Mouse (Mus musculus): ENCODE results near the gene Atp5g2.

Gene Atp5g2

DNA sequence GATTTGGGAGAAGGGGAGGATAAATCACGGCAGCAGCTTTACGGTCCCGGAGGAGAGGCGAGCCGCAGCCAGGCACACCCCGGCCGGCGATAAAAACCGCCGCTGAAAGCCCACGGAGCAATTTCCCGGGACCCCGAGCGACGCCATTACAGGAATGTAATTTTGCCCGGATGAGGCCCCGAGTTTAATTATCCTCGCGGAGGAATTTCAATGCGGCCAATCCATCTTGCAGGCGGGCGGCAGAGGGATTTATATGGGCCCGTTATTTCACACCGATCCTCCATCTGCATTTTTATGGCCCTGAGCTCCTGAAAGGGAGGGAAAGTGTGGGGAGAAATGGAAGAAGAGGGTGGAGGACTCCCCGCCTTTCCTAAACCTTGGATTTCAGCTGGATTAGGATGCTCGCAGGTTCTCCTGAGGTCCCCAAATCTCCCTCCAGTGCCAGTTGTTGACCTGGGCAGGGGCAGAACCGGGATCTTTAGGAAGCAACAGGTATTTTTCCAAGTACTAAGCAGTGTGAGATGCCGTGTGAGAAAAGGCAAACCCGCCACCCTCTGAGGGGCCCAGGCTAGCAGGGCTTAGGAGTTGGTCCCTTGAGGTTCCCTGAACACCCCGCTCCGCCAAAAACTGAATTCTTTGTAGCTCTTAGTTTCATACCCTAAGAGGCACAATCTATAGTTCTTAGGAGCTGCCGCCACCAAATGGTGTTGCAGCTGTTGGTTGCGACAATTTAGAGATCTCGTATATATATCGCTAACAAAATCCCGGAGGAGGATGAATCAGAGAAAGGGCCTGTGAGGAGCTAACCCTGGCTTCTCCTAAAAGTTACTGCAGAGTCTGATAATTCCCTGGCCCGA lies at the start of gene Atp5g2:
Gene Atp5g2, minus strand, starts transcription at position 138 of the 857 bp plus-strand sequence.
- peak; percentile 47 for DNase-seq (ENCODE audit: low read depth, low spot score)

DNA sequence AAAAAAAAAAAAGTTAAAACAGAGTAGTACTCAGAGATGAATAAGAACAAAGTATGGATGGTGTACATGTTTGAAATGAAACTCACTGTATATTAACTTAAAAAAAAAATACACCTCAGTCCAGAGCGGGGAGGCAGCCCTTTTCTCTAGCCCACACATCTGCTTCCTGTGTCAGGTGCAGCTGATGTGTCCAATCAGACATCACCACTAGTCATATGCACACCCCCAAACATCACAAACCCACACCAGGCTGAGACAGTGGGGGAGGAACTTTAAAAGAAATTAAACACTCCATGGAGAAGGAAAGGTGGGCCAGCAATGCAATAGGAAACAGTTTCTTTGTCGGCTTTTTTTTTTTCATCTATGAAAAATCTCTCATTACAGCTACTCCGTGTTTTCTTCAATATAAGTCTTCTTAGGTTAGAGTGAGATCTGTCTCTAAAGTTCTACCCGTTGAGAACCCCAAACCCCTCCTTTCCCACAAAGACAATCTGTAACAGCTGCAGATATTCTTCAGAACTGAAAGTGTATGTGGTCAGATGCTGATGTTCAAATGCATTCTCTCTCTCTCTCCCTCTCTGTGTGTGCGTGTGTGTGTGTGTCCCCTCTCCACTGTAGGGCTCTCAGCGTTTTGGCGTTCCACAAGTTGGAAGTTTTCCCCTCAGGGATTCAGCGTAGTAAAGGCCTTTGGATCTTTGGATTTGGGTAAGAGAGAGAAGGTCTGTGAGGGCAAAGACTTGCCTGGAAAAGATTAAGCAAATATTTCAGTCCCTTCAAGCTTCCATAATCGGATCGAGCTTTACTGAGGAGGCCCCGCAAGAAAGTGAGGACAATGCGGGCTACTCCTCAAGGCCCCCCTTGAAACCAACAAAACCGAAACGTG lies 49.1 kb upstream of the Atp5g2 start:
- DNase-seq (ENCODE audit: low read depth, low spot score): no peak

DNA sequence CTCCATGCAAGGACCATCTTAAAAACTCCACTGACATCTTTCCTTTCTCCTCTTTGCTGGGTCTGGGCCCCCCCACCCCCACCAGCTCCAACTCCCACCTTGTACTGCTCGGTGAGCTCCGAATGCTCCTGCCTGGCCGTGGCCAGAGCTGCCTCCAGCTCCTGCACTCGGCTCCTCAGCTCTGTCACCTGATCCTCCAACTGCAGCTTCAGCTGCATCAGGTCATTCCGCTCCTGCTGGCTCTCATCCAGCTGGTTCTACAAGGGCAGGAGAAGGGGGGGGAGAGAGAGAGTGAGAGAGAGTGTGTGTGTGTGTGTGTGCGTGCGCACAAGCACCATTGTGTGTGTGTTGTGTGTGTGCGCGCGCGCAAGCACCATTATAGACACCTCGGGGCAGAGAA lies 44.0 kb upstream of the Atp5g2 start:
- no peak for DNase-seq (ENCODE audit: low read depth, low spot score)

DNA sequence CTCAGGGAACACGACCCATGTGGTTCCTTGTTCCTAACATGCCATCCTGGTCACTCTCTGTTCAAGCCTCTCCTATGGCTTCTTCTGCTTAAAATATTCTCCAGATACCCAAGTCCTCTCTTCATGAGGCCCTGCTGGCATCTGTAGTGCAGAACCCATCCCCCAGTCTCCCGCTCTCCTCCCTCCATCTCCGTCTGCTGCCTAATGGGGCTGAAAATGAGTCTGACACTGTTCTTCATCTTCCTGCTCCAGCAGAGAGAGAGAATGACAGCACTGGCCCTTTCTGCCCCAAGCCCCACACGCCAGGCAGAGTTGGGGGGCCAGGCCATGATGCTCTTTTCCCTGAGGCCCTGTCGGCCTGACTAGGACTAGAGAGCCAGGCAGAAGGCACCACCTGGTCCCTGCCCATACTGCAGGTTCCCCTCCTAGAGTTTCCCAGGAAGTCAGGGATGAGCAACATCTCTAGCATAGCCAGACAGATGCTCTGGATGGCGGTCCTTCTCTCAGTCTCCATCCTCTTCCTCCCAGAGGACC lies 35.7 kb upstream of the Atp5g2 start:
- DNase-seq (ENCODE audit: low read depth, low spot score): no peak

DNA sequence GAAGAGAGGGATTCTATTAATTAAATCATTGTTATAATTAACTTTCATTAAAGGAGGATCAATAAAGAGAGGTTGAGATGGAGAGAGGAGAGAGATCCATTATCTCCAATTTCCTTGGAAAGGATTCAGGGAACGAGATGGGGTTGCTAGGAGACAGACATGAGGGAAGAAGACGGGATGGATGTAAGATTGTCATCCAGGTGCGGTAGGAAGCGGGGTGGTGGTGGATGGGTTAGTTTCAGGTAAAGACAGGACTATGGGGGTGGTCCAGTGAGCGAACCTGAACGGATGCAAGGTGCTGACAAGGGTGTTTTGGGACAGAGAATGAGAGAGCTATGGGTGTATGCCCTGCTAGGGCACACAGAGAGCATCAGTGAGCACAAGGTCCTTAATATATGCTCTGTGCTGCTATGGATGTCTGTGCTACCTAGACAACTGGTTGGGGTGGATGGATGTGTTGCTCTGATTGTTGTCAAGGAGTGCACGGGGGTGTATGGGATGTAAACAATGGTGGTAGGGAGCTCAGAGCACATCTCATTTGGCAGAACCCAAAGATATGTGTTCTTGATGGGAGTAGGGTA lies 33.9 kb upstream of the Atp5g2 start:
- no peak for DNase-seq (ENCODE audit: low read depth, low spot score)

DNA sequence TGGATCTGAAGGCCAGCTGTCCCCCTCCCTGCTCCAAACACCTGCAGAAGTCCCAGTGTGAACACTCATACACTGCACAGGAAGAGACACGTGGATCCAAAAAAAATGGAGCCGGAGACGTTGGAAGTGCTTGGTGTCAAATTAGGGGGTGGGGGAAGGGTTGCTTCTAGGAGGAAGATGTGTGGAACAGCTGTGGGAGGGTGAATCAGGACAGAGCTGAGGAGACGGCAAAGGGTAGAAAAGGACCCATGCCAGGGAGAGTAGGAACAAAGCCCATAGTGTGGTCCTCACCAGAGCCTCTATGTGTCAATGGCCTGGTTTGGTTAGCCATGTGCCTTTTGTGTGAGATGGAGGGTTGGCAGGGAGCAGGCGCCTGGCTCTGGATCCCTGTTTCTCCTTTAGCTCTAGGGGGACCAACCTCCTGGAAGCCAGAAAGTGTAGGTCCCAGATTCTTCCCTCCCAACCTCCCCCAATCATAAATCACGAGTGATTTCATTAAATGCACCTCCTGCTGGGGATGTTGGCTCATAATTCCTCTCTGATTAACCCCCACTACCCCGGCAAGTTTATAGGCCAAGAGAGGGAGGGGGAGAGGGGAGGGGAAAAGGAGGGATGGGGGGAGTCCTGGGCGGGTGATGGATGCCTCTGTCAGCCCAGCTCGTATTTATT lies 33.2 kb upstream of the Atp5g2 start:
- DNase-seq (ENCODE audit: low read depth, low spot score): no peak

DNA sequence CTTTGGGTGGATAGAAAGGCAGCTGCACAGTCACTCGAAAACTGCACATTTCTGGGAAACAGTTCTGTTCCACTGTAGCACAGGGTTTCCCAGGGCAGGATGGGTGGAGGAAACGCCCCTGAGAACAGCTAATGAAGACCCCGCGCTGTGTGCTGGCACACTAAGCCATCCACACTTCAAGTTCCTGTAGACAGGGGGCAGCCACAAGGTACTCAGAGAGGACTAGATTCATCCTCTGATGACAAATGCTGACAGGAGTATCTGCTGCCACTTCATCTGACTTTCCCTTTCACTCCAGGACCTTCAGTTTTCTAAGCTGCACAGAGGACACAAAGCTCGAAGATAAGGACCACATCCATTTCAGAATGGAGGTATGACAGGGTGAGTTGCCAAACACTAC lies 32.7 kb upstream of the Atp5g2 start:
- no peak for DNase-seq (ENCODE audit: low read depth, low spot score)

DNA sequence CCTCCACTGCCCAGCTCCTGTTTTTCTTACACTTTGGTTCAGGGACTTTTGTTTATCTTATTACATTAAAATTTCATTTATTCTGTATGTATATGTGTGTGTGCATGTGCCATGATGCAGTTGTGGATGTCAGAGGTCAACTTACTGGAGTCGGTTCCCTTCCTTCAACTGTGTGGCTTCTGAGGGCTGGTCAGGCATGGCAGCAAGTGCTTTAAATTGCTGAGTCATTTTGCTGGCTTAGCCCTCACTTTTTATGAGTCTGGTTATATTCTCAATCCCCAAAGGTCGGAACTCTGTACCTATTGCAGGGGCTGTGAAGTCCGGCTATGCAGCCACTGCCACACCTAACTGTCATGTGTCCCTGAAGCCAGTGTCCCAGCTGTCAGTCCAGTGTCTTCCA lies 30.8 kb upstream of the Atp5g2 start:
- DNase-seq (ENCODE audit: low read depth, low spot score): no peak

DNA sequence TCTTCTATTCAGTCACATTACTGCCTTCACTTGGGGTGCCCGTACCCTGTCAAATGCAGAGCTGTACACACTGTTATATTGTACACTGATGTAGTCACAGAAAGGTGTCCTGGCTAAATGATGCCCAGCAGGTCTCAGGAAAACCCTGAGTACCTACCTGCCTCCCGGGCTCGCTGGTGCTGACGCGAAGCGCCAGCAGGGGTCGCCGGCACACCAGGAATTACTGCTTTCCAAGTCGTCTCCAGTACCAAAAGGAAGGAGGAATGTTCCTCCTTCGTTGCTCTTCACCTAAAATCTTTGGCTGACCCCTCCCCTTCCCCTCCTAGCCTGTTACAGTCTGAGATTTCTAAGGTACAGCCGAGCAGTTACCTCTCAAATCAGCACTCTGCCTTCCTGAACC lies 26.0 kb upstream of the Atp5g2 start:
- DNase-seq (ENCODE audit: low read depth, low spot score): peak; percentile 71

DNA sequence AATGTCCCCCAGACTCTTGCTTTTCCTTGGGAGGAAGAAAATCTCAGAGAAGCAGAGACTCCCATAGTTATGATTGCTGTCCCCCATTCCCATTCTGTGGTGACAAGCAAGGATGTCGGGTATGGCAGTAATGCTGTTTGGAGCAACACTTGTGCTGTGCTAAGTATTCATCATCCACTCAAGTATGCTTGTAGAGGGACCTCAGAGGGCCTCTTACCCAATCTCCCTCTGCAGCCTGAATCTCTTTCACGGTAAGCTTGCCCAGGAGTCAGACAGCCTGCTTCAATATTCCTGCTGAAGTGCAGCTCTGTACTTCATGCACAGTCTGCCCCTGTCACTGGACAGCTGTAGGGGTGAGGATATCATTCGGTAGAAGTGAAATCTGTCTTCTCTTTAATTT lies 24.7 kb upstream of the Atp5g2 start:
- no peak for DNase-seq (ENCODE audit: low read depth, low spot score)

DNA sequence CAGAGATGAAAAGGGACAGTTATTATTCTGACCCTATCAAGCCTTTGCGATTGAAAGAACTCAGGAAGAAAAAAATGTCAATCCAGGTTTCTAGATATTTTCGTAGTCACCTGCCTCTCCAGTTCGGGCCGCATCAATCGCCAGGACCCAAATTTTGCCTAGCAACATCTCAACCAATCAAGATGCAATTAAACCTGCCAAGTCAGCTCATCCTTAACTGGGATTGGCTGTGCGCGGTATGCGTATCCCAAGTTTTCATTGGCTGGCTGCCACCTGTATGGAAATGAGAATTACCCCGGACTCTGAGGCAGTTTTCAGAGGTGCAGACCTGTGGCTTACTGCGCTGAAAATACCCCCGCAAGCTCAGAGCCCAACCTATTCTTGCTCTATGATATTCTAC lies 21.4 kb upstream of the Atp5g2 start:
- peak; percentile 94 for DNase-seq (ENCODE audit: low read depth, low spot score)

DNA sequence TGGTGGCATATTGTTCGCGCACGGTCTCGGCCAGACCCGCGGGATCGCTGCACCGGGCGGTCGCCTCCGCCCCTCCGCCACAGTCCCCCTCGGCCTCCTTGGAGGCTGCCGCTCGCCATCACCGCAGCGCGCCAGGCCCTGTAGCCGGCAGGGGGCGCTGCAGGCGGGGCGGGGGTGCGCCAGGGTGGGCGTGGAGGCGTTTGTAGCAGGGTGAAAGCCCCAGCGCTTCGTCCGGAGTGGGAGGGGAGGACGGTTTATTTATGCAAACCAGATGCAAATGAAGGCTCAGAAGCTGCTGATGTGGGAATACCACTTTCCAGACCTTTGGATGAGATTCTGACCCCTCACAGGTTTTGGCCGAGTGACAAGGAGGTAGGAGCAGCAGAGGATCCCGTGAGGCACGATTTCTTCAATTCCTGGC lies 20.8 kb upstream of the Atp5g2 start:
- DNase-seq (ENCODE audit: low read depth, low spot score): peak; percentile 93

DNA sequence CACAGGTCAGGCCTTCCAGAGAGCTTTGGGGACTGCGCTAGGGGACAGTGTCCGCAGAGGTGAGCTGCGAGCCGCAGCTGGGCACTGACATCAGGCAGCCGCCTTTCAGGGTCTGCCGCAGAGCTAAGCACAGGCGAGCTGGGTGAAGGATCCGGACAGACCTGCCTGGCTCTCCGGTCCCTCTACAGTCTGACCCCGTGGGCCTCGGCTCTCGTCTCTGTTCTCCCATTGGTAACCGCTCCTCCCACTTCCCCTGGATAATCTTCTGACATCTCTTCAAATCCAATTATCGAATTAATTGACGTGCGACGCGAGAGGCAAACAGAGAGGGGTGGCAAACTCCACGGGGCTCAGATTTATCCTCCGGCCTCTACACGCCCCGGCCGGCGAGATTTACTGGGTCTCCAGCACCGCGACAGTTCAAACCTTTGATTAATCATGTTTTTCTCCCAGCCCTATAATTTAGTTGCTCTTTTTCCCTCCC lies 20.2 kb upstream of the Atp5g2 start:
- DNase-seq (ENCODE audit: low read depth, low spot score): no peak

DNA sequence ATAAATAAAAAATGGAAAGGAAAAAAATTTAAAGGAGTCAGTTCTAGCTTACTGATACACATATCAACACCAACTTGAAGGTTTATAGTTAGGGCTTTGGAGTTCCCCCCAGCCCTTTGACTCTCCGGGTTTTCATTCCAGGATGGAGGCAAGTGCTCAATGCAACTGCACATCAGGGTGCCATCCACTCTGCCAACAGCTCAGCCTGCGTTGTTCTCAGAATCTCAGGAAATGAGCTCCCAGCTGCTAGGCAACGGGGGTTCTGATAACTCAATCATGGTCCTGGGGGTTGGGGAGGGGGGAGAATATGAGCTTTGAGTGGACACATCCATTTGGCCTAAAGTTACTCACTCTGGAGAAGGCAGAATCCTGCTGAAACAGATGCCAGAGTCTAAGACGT lies 13.6 kb upstream of the Atp5g2 start:
- DNase-seq (ENCODE audit: low read depth, low spot score): no peak

DNA sequence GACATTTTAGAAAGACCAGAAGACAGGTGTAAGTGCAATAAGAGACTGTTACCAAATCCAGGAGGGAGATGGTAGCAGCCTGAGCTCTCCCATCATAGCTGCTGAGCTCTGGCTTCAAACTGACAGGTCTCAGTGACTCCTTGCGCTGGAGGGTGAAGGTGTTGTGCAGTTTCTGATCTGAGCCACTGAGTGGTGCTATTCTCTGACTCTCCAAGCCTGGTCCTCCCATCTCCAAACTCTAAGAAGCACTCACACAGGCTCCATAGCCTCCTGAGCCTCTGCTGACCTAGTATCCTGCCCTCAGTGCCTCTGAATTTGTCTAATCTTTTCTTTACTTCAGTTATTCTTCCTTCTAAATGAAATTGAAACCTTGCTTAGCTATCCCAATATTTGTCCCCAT lies 11.5 kb upstream of the Atp5g2 start:
- peak; percentile 73 for DNase-seq (ENCODE audit: low read depth, low spot score)

DNA sequence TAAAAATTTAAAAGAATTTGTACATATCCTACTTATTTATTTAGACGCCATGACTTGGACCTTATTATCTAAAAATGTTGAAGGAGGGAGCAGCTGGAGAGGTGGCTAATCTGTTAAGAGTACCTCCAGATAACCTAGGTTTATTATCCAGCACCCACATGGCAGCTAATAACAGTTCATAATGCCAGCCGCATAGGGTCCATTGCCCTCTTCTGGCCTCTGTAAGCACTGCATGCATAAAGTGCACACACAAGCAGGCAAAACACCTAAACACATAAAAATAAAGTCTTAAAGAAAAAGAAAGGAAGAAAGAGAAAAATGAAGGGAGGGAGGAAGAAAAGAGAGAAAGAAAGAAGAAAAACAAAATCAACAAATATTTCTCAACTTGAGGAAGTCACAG lies 4.2 kb upstream of the Atp5g2 start:
- DNase-seq (ENCODE audit: low read depth, low spot score): peak; percentile 63

DNA sequence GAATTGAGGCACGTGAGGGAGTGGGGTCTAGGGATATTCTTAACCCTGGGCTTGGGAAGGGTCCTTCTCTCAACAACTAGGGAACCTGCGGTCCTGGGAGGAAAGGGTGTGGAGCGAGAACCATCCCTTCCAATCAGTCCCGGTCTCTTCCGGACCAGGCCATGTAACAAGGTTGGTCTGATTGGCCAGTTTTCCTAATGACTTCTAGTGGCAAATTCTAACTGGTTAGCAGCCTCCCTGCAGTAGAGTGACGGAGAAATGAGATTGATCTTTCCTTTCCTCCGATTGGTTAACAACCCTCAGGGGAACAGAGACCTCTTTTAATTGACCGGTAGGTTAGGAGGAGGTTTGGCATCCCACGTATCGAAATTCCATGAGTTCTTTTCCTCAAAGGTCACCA lies 1.4 kb upstream of the Atp5g2 start:
- peak; percentile 96 for DNase-seq (ENCODE audit: low read depth, low spot score)

DNA sequence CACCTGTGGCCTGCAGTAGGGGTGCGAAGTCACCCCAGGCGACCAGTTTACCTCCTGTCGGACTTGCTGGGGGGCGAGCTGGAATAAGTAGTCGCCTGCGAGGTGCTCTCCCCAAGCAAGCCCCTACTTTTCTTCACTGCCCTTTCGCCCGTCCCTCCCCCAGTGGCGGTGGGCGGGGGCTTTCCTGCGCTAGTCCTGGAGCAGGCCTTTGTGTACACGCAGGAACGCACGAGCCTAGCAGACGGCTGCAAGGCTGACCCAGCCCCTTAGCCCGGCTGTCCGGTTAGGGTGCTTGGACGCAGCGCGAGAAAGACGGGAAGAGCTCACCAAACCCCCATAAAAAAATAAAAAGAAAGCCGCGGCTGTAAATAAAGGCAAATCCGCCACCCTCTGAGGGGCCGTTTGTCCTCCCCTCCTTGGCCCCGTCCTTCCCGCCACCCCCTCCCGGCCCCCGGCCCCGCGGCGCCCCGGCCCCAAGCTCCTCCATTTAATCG lies 384 bp downstream of the Atp5g2 start:
- peak; percentile 89 for DNase-seq (ENCODE audit: low read depth, low spot score)

DNA sequence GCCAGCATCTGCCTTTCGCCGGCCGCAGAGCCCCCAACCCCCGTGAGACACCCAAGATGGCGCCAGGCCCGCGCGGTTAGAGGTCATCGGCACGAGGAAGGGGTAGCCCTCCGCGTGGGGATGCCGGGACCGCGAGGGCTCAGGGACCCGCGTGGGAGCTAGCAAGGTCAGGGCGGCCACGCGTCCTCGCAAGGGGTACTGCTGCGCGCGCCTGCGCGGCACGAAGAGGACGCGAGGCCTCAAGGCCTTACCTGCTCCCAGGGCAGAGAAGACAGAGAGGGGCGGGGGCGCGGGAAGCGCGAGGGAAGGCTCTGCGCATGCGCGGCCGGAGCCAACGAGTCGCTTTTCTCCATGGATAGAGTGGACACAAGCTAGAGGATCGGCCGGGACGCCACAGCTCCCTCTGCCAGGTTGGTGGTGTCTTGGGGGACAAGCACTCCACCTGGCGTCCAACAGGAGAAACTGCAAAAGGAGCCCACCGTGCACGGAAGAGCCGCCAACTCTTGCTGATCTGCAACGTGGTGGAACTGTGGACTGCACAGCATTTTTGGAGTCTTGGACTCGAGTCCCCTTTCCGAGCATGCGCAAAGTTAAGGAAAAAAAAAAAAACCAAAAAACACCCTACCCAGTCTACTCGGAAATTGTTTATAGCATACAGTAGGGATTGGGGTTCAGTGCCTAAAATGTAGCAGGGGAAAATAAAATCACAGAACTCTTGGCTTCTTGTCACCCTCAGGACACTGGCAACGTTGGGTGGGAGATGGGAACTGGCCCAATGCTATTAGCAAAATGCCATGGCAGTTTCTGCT lies 1.2 kb downstream of the Atp5g2 start:
- DNase-seq (ENCODE audit: low read depth, low spot score): peak; percentile 99

DNA sequence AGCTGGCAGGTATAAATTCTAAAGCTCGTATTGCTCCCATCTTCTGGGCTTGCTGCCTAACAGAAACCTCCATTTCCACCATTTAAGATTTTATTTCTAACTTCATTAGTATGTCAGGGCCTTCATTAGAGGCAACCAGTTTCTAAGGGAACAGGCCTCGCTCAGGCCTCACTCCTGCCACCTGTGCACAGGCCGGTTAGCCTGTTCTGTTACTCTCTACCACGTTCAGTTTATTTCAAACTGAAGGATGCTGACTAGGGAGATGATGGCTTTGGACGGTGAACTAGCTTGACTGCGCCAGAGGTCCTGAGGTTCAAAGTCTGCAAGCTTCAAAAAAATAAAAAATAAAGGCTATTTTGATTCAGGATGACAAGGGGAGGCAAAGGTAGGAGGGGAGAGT lies 1.9 kb downstream of the Atp5g2 start:
- no peak for DNase-seq (ENCODE audit: low read depth, low spot score)
